Mouse (Mus musculus) midbrain, embryonic 16.5 days (tissue): Measurements from ENCODE around the gene Cc2d2b. TPM values are rescaled to one million over a fixed set of nuclear protein-coding genes. Genes with fewer than 3 reads are reported as not detected.

Experiments used
- ATAC-seq: fragments of 200-750 bp; cut with Nextera tagmentation; 2 replicates; pipeline ENCODE4 v1.8.0; 2017; ENCODE audit warnings: moderate TSS enrichment
- H3K27ac ChIP-seq: fragments of 300-500 bp; sonication (generic); 2 replicates; pipeline ENCODE4 v1.5.1; 2014; ENCODE audit warnings: mild to moderate bottlenecking, low read length, mixed read lengths
- H3K27me3 ChIP-seq: fragments of 300-500 bp; sonication (generic); 2 replicates; pipeline ENCODE4 v1.6.1; 2014; ENCODE audit warnings: low read depth, low read length, mixed read lengths; ENCODE audit not compliant: control insufficient read depth, insufficient read depth
- H3K36me3 ChIP-seq: fragments of 300-500 bp; sonication (generic); 2 replicates; pipeline ENCODE4 v1.6.1; 2014; ENCODE audit warnings: mild to moderate bottlenecking, low read length, moderate library complexity, mixed read lengths; ENCODE audit not compliant: control insufficient read depth, insufficient read depth
- H3K4me1 ChIP-seq: fragments of 300-500 bp; sonication (generic); 2 replicates; pipeline ENCODE4 v1.6.1; 2014; ENCODE audit warnings: mild to moderate bottlenecking, low read length, mixed read lengths; ENCODE audit not compliant: control insufficient read depth, insufficient read depth
- H3K4me2 ChIP-seq: fragments of 300-500 bp; sonication (generic); 2 replicates; pipeline ENCODE4 v1.6.1; 2014; ENCODE audit warnings: mild to moderate bottlenecking, low read length, mixed read lengths
- H3K4me3 ChIP-seq: fragments of 300-500 bp; sonication (generic); 2 replicates; pipeline ENCODE4 v1.5.1; 2014; ENCODE audit warnings: low read depth, mild to moderate bottlenecking, low read length, moderate library complexity, mixed read lengths
- H3K9ac ChIP-seq: fragments of 300-500 bp; sonication (generic); 2 replicates; pipeline ENCODE4 v1.6.1; 2014; ENCODE audit warnings: low read depth, low read length, mixed read lengths
- H3K9me3 ChIP-seq: fragments of 300-500 bp; sonication (generic); replicated peaks from 2 replicates; pipeline ENCODE4 v1.6.1; 2014; ENCODE audit warnings: mild to moderate bottlenecking, low read length, mixed read lengths; ENCODE audit not compliant: control insufficient read depth, poor library complexity, severe bottlenecking
- WGBS: fragments of 180-500 bp; shearing (Covaris S2); extraction: QIAGEN DNeasy Blood & Tissue Kit; methylation state at CpG from one replicate; pipeline ENCODE4 v1.1.7; 2014; 5-methylcytosine and 5-hydroxymethylcytosine counted together
- polyA plus RNA-seq: library from polyadenylated mRNA; unstranded; fragments of >200 nt; fragmentation: Nextera tagmentation; extraction: Ambion mirVana; gene quantifications from 2 replicates; pipeline ENCODE4 v1.2.1, GENCODE M21; 2015

Gene Cc2d2b
- polyA plus RNA-seq, 1 experiment from 2014 or later: 0.19 TPM

- 49% methylated on average over 7 of the region's 7 CpGs for WGBS
- Histone ChIP-seq H3K4me1 (no peaks in the 10 kb centered on the region), H3K9me3 (no peaks in the 10 kb centered on the region), H3K36me3 (no peaks in the 10 kb centered on the region), H3K4me3 (no peak overlapping the region), H3K4me2 (no peak overlapping the region), H3K9ac (no peak overlapping the region), H3K27me3 (no peaks in the 10 kb centered on the region), H3K27ac (no peak overlapping the region)
- ATAC-seq: no peak
Observed at GRCm38 (mm10) chr19:40769341-40769770, 20.8 kb downstream of the Cc2d2b start.

GRCm38 (mm10) chr19:40788004-40788714 lies 39.6 kb downstream of the Cc2d2b start:
- Histone ChIP-seq H3K27ac (no peak overlapping the region), H3K27me3 (no peaks in the 10 kb centered on the region), H3K9me3 (no peaks in the 10 kb centered on the region), H3K4me1 (no peaks in the 10 kb centered on the region), H3K36me3 (no peaks in the 10 kb centered on the region), H3K9ac (no peak overlapping the region), H3K4me3 (no peak overlapping the region), H3K4me2 (no peak overlapping the region)
- ATAC-seq: no peak
- 78% methylated on average over 15 of the region's 15 CpGs for WGBS

DNA sequence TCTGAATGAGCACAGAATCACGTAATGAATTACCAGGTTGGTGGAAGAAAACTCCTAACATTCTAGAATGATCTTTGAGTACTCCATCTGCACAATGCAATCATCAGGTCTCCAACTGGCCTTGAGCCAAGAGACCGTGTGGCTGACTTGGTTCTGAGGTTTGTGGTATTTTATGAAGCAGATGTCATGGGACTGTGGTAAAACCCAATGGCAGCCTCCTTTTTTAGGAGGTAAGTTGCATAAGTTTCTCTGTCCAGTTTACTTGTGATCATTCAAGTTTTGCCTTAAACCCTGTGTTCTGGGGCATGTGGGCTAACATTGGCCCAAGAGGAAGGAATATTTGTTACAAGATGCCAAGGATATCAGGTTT lies 40.1 kb downstream of the Cc2d2b start:
- no peak overlapping the region for H3K9ac ChIP-seq
- ATAC-seq: no peak
- no peaks in the 10 kb centered on the region for H3K4me1 ChIP-seq
- no peaks in the 10 kb centered on the region for H3K36me3 ChIP-seq
- no peaks in the 10 kb centered on the region for H3K27me3 ChIP-seq
- no peak overlapping the region for H3K4me3 ChIP-seq
- no peak overlapping the region for H3K4me2 ChIP-seq
- 87% methylated on average over 2 of the region's 2 CpGs for WGBS
- no peaks in the 10 kb centered on the region for H3K9me3 ChIP-seq
- H3K27ac ChIP-seq: no peak overlapping the region

DNA sequence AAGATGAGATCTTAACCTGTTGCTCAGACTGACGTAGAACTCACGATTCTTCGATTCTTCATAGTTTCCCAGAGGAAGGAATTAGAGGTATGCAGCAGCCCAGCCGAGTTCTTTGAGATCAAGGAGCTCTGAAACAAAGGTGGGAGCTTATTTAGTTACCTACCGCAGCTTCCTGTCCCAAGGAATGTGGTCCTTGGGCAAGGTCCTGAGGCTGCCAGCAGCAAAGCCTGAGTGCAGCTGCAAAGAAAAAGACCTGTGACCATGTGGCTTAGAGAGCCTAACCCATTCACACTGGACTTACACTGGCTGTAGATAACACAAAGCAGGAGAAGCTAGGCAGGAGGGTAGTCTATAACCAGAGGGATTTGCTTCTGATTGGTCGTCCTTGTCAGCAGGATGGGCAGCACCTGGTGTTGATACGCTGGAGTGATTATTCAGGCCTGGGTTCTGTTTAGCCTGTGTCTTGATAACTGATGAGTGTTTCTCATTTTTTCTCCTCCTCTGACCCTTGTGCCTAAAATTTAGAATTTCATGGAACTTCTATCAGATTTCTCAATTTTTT lies 56.7 kb downstream of the Cc2d2b start:
- Histone ChIP-seq H3K9ac (no peak overlapping the region), H3K36me3 (no peaks in the 10 kb centered on the region), H3K4me3 (no peak overlapping the region), H3K27ac (no peak overlapping the region), H3K27me3 (no peaks in the 10 kb centered on the region), H3K4me1 (no peaks in the 10 kb centered on the region), H3K9me3 (no peaks in the 10 kb centered on the region), H3K4me2 (no peak overlapping the region)
- WGBS: 25% methylated on average over 7 of the region's 7 CpGs
- no peak for ATAC-seq

DNA sequence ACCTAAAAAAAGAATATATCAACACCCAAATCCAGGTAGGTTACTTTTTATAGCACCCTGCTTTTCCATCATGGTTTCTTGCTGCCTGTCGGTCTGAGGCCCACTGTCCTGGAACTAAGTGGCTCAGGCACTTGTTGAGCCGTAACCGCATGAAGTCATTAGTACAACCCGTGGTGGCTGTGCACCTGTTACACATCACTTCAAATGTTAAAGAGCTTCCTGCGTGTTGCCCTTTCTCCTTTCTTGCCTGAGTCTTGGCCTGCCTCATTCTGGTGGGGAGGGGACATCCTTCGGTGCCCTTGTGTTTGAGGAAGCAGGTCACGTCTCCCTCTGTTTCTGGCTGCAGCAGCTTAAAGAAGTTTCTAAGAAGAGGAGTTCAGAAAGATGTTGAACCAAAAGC lies 61.3 kb downstream of the Cc2d2b start:
- 56% methylated on average over 7 of the region's 7 CpGs for WGBS
- ATAC-seq: no peak
- no peak overlapping the region for H3K4me2 ChIP-seq

DNA sequence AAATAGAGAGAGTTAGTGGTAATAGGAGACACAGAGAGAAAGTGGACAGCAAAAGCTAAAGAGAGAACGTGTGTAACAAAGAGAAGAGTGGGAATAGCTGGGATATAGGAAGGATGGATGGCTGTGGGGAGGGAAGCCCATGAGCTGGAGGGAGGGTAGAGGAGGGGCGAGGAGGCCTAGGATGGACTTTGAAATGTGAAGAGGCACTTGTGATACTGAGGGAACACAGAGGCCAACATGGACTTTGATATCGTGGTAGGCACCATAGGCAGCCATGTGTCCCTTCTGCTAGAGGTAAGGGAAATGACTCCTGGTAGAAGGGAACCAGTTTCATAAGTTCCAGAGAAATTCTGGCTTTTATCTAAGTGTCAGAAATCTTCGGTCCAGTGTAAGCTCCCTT lies 63.3 kb downstream of the Cc2d2b start:
- Histone ChIP-seq H3K36me3 (no peaks in the 10 kb centered on the region), H3K4me3 (no peak overlapping the region), H3K4me2 (no peak overlapping the region), H3K27me3 (no peaks in the 10 kb centered on the region), H3K9me3 (no peaks in the 10 kb centered on the region), H3K9ac (no peak overlapping the region), H3K27ac (no peak overlapping the region), H3K4me1 (no peaks in the 10 kb centered on the region)
- 86% methylated on average over 4 of the region's 4 CpGs for WGBS
- ATAC-seq: no peak

More for the DNA sequence above, 61.3 kb downstream of the Cc2d2b start:
- H3K36me3 ChIP-seq: no peaks in the 10 kb centered on the region
- H3K4me1 ChIP-seq: no peaks in the 10 kb centered on the region
- no peak overlapping the region for H3K4me3 ChIP-seq
- no peaks in the 10 kb centered on the region for H3K27me3 ChIP-seq
- no peaks in the 10 kb centered on the region for H3K9me3 ChIP-seq
- H3K9ac ChIP-seq: no peak overlapping the region
- no peak overlapping the region for H3K27ac ChIP-seq

GRCm38 (mm10) chr19:40812778-40813177 lies 64.2 kb downstream of the Cc2d2b start:
- H3K9ac ChIP-seq: no peak overlapping the region
- no peak for ATAC-seq
- H3K4me3 ChIP-seq: no peak overlapping the region
- no peak overlapping the region for H3K4me2 ChIP-seq
- H3K27ac ChIP-seq: no peak overlapping the region
- no peaks in the 10 kb centered on the region for H3K27me3 ChIP-seq
- WGBS: 88% methylated on average over 3 of the region's 3 CpGs
- H3K4me1 ChIP-seq: no peaks in the 10 kb centered on the region
- no peaks in the 10 kb centered on the region for H3K9me3 ChIP-seq
- no peaks in the 10 kb centered on the region for H3K36me3 ChIP-seq

GRCm38 (mm10) chr19:40813385-40813784 lies 64.8 kb downstream of the Cc2d2b start:
- 87% methylated on average over 14 of the region's 14 CpGs for WGBS
- Histone ChIP-seq H3K36me3 (no peaks in the 10 kb centered on the region), H3K9ac (no peak overlapping the region), H3K4me1 (no peaks in the 10 kb centered on the region), H3K27me3 (no peaks in the 10 kb centered on the region), H3K9me3 (no peaks in the 10 kb centered on the region), H3K4me3 (no peak overlapping the region), H3K4me2 (no peak overlapping the region), H3K27ac (no peak overlapping the region)
- no peak for ATAC-seq

DNA sequence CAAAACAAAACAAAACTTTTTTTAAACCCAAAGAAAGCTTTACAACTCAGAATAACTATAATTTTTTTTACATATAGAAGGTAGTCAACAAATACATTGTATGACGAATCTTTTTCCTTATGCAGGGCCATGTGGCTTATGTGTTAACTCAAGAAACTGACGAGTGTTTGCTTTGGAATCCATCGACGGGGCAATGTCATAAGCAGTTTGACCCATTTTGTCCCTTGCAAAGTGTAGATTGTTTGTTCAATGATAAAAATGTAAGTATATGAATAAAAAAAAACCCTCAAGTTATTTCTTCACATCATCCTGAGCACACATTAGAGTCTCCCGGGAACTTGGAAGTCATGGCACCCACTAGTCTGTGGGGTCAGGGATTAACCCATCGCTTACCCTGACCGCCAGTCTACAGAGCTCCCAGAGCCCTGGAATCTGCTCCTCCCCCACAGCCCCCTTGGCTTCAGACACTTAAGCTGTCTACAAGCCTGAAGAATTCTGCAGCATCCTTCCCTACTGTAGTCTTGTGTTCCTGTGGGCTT lies 67.2 kb downstream of the Cc2d2b start:
- no peak for ATAC-seq
- Histone ChIP-seq H3K27me3 (no peaks in the 10 kb centered on the region), H3K4me3 (no peak overlapping the region), H3K9me3 (no peaks in the 10 kb centered on the region), H3K4me2 (no peak overlapping the region), H3K27ac (no peak overlapping the region), H3K4me1 (no peaks in the 10 kb centered on the region), H3K9ac (no peak overlapping the region), H3K36me3 (no peaks in the 10 kb centered on the region)
- 85% methylated on average over 7 of the region's 7 CpGs for WGBS
